Mouse (Mus musculus) B cell, adult 62 days (primary cell): ENCODE results near the gene Olfr1283. TPM values are rescaled to one million over a fixed set of nuclear protein-coding genes. Genes with fewer than 3 reads are reported as not detected.

Experiments
- total RNA-seq: library from RNA; stranded (reverse); gene quantifications from 4 replicates; pipeline ENCODE4 v1.2.4, GENCODE M21; 2023

Olfr1283 gene
- total RNA-seq, result not detected in 4 replicates

DNA sequence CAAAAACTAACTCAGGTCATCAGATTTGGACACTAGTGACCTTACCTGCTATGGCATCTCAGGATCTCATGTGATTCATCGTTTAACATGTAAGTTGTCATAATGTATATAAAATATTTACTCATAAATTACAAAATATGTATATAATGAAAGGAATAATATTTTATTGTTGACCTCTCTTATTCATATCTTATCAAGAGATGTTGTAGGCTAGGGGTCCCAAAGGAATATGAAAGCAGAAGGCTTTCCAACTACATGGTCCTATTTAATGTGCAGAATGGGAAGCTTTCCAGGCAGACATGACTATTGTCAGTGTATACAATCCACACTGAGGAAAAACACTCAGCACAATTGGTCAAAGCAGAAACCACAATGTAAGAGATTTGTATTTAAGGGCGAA, at the start of gene Olfr1283:
TSS of gene Olfr1283 (plus strand) at position 301 of the 400 bp plus-strand sequence.

DNA sequence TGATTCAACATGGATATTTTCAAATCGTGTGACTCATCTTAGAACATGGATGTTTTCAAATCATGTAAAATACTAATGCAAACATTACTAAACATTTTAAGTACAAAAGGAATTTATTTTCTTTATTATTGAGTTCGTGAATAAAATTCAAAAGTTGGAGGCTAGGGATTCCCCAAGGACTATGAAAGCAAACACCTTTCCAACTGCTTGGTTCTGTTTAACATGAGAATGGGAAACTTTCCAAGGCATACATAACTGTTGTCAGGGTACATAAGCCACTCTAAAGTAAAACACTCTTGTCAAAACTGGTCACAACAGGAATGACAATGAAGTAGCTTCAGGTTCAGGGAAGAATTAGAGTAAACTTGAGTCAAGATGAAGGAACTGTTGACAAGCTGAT, 40.4 kb upstream of the Olfr1283 start, which contains the start of gene Olfr1281:
TSS of gene Olfr1281 (plus strand) at position 301 of the 400 bp plus-strand sequence.

DNA sequence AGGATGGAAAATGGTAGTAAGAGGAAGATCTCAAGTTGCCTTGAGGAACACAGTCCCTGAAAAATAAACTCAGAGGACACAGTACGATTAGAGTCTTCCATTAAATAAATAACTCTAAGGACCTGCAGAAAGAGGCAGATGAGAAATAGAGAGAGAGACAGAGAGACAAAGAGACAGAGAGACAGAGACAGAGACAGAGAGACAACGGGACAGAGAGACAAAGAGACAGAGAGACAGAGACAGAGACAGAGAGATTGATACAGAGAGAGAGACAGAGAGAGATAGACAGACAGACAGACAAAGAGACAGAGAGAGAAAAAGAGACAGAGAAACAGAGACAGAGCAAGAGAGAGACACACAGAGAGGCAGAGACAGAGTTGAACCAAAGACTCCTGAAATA, 30.6 kb upstream of the Olfr1283 start, which contains the start of gene Olfr1282:
TSS of gene Olfr1282 (minus strand) at position 101 of the 400 bp plus-strand sequence.

DNA sequence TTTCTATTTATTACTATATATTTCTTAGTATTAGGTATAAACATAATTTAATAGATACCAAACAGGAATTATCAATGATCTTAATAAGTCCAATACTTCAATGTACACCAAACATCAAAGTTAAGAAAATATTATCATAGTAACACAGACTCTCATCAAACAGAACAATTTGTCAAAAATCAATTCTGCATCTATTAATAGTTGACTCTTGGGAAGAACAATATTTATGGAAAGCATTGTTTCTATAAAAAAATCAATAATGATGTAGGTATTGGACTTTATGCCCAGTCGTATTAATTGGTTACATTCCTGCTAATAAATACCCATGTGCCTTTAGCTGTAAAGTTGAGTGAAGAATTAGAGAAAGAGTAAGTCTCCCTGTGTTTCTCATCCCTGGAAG, 8.6 kb downstream of the Olfr1283 start, which contains the start of gene Olfr1284:
TSS of gene Olfr1284 (plus strand) at position 301 of the 400 bp plus-strand sequence.

Other genes starting within 250 kb of the Olfr1283 start
- not detected in 4 replicates for gene Gm15130, start 213.9 kb upstream of the Olfr1283 start, total RNA-seq
- gene 4930430A15Rik, start 137.2 kb upstream of the Olfr1283 start, total RNA-seq, result not detected in 4 replicates
- gene Olfr1275, start 131.5 kb upstream of the Olfr1283 start, total RNA-seq, result not detected in 4 replicates
- gene Olfr1276, start 112.3 kb upstream of the Olfr1283 start, total RNA-seq, result not detected in 4 replicates
- gene Olfr1277, start 92.7 kb upstream of the Olfr1283 start, total RNA-seq, result not detected in 4 replicates
- gene Olfr1278, start 76.7 kb upstream of the Olfr1283 start, total RNA-seq, result not detected in 4 replicates
- not detected in 4 replicates for gene Olfr1279, start 66.2 kb upstream of the Olfr1283 start, total RNA-seq
- gene Olfr1280, start 52.8 kb upstream of the Olfr1283 start, total RNA-seq, result not detected in 4 replicates
- gene Olfr1281, start 40.3 kb upstream of the Olfr1283 start, total RNA-seq, result not detected in 4 replicates
- not detected in 4 replicates for gene Olfr1282, start 30.7 kb upstream of the Olfr1283 start, total RNA-seq
- gene Olfr1284, start 8.7 kb downstream of the Olfr1283 start, total RNA-seq, result not detected in 4 replicates
- gene Olfr1286, start 56.3 kb downstream of the Olfr1283 start, total RNA-seq, result not detected in 4 replicates
- gene Olfr1287, start 82.4 kb downstream of the Olfr1283 start, total RNA-seq, result not detected in 4 replicates
- not detected in 4 replicates for gene Olfr1288, start 107.3 kb downstream of the Olfr1283 start, total RNA-seq
- not detected in 4 replicates for gene Olfr1289, start 114.0 kb downstream of the Olfr1283 start, total RNA-seq
- not detected in 4 replicates for gene Olfr1290, start 127.0 kb downstream of the Olfr1283 start, total RNA-seq
- gene Olfr1291-ps1, start 130.4 kb downstream of the Olfr1283 start, total RNA-seq, result not detected in 4 replicates
- not detected in 4 replicates for gene Olfr1293-ps, start 158.4 kb downstream of the Olfr1283 start, total RNA-seq
- not detected in 4 replicates for gene Olfr1294, start 173.5 kb downstream of the Olfr1283 start, total RNA-seq
- not detected in 4 replicates for gene Olfr1295, start 202.9 kb downstream of the Olfr1283 start, total RNA-seq